Mouse (Mus musculus): ENCODE measurements around the gene Slc7a10. TPM values are rescaled to one million over a fixed set of nuclear protein-coding genes. Genes with fewer than 3 reads are reported as not detected.

The Slc7a10 gene
- not detected for polyA plus RNA-seq (2014; fragmentation: Illumina TruSeq; extraction: RNeasy Lipid Tissue Mini Kit (QIAGEN cat#74804))

GRCm38 (mm10) chr7:35185889-35186569 is at the start of gene Slc7a10:
TSS of gene Slc7a10 (plus strand) at chr7:35186385.

GRCm38 (mm10) chr7:35215225-35215624 is 29.0 kb downstream of the Slc7a10 start, which contains the start of gene Lrp3:
TSS of gene Lrp3 (minus strand) at chr7:35215498.

Other genes starting within 250 kb of the Slc7a10 start
- gene Cebpg, start 129.8 kb upstream of the Slc7a10 start, polyA plus RNA-seq (2014; fragmentation: Illumina TruSeq; extraction: RNeasy Lipid Tissue Mini Kit (QIAGEN cat#74804)) = 67.5 TPM
- 16.8 TPM for gene Cebpa, start 67.1 kb upstream of the Slc7a10 start, polyA plus RNA-seq (2014; fragmentation: Illumina TruSeq; extraction: RNeasy Lipid Tissue Mini Kit (QIAGEN cat#74804))
- 0.20 TPM for gene Lrp3, start 29.1 kb downstream of the Slc7a10 start, polyA plus RNA-seq (2014; fragmentation: Illumina TruSeq; extraction: RNeasy Lipid Tissue Mini Kit (QIAGEN cat#74804))
- gene Gpatch1, start 132.1 kb downstream of the Slc7a10 start, polyA plus RNA-seq (2014; fragmentation: Illumina TruSeq; extraction: RNeasy Lipid Tissue Mini Kit (QIAGEN cat#74804)) = 7.7 TPM
- 25.4 TPM for gene Rhpn2, start 147.8 kb downstream of the Slc7a10 start, polyA plus RNA-seq (2014; fragmentation: Illumina TruSeq; extraction: RNeasy Lipid Tissue Mini Kit (QIAGEN cat#74804))
- gene Faap24, start 210.5 kb downstream of the Slc7a10 start, polyA plus RNA-seq (2014; fragmentation: Illumina TruSeq; extraction: RNeasy Lipid Tissue Mini Kit (QIAGEN cat#74804)) = 3.4 TPM
- gene Cep89, start 210.7 kb downstream of the Slc7a10 start, polyA plus RNA-seq (2014; fragmentation: Illumina TruSeq; extraction: RNeasy Lipid Tissue Mini Kit (QIAGEN cat#74804)) = 22.4 TPM